Mouse (Mus musculus) E14TG2a.4 (cell line): ENCODE data around the gene Ptpra.
A peak's percentile ranks its signal among the peaks of the same experiment; 100 is the strongest.

Experiments used
- H3K27me3 ChIP-seq: 2 replicates; pipeline ENCODE4 v1.6.1; 2014; ENCODE audit warnings: low read length, control low read depth; ENCODE audit not compliant: insufficient read depth
- H3K36me3 ChIP-seq: 2 replicates; pipeline ENCODE4 v1.6.1; 2014; ENCODE audit warnings: low read length, control low read depth; ENCODE audit not compliant: insufficient read depth
- H3K4me1 ChIP-seq: replicated peaks from 2 replicates; pipeline ENCODE4 v1.6.1; 2014; ENCODE audit warnings: low read depth, low read length, control low read depth
- H3K4me3 ChIP-seq: replicated peaks from 2 replicates; pipeline ENCODE4 v1.5.1; 2014; ENCODE audit warnings: mild to moderate bottlenecking, low read length
- H3K9me3 ChIP-seq: 2 replicates; pipeline ENCODE4 v1.6.1; 2014; ENCODE audit warnings: low read length, control low read depth
- CTCF ChIP-seq: conservative IDR thresholded peaks from 2 replicates; pipeline ENCODE4 v1.5.1; 2014; ENCODE audit warnings: low read length
- NANOG ChIP-seq: IDR thresholded peaks from 2 replicates; pipeline ENCODE4 v1.6.1; 2014; ENCODE audit warnings: borderline replicate concordance, low read length, mixed read lengths
- POU5F1 ChIP-seq: IDR thresholded peaks from 2 replicates; pipeline ENCODE4 v1.6.1; 2014; ENCODE audit warnings: low read length, borderline replicate concordance

Ptpra gene

DNA sequence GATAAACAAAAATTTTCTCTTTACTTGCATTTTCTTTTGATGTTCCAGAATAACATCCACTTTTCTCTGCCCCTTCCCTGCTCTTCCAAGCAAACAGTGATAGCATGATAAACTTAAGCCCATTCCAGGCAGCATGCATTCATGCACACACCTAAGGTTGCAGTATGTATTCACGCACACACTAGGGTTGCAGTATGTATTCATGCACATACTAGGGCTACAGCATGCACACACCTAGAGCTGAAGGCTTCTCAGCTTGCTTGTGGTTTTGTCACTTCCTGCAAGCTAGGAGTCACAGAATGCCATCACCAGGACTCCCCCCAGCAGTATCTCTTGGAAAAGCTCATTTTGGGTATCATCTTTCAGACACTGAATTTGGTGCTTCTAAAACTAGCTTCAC, 13.3 kb upstream of the Ptpra start:
- Histone ChIP-seq H3K36me3 (peaks cover 67% of the 10 kb centered on the region), H3K9me3 (no peaks in the 10 kb centered on the region), H3K27me3 (no peaks in the 10 kb centered on the region), H3K4me3 (no peak overlapping the region), H3K4me1 (no peaks in the 10 kb centered on the region)
- TF ChIP-seq POU5F1 (no peak), CTCF (no peak), NANOG (no peak)

GRCm38 (mm10) chr2:130438861-130439260, 11.2 kb upstream of the Ptpra start:
- Histone ChIP-seq H3K27me3 (no peaks in the 10 kb centered on the region), H3K4me1 (no peaks in the 10 kb centered on the region), H3K4me3 (no peak overlapping the region), H3K9me3 (no peaks in the 10 kb centered on the region), H3K36me3 (peaks cover 76% of the 10 kb centered on the region)
- TF ChIP-seq CTCF (no peak), NANOG (no peak), POU5F1 (no peak)

- no peaks in the 10 kb centered on the region for H3K4me1 ChIP-seq
- peaks cover 82% of the 10 kb centered on the region for H3K36me3 ChIP-seq
- no peak overlapping the region for H3K4me3 ChIP-seq
- no peaks in the 10 kb centered on the region for H3K27me3 ChIP-seq
- no peak for TF ChIP-seq POU5F1
- H3K9me3 ChIP-seq, result no peaks in the 10 kb centered on the region
Observed at GRCm38 (mm10) chr2:130439840-130440480, 10.1 kb upstream of the Ptpra start.

DNA sequence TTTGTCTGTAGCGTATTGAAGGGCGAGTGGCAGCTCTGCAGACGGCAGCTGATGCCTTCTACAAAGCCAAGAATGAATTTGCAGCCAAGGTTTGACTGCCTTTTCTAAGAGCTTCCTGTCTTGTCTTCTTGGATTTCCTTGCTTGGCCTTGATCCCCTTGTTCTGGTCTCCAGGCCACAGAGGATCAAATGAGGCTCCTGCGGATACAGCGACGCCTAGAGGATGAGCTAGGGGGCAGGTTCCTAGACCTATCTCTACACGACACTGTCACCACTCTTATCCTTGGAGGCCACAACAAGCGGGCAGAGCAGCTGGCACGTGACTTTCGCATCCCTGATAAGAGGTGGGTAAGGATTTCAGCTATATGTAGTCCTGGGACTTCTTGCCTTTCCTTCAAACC, 7.9 kb upstream of the Ptpra start:
- H3K4me1 ChIP-seq, result no peaks in the 10 kb centered on the region
- H3K36me3 ChIP-seq, result peaks cover 87% of the 10 kb centered on the region
- H3K9me3 ChIP-seq, result no peaks in the 10 kb centered on the region
- TF ChIP-seq POU5F1, result no peak
- TF ChIP-seq CTCF, result peak; percentile 25; the same call in 1 of the 2 replicates
- TF ChIP-seq NANOG, result no peak
- no peaks in the 10 kb centered on the region for H3K27me3 ChIP-seq
- no peak overlapping the region for H3K4me3 ChIP-seq

DNA sequence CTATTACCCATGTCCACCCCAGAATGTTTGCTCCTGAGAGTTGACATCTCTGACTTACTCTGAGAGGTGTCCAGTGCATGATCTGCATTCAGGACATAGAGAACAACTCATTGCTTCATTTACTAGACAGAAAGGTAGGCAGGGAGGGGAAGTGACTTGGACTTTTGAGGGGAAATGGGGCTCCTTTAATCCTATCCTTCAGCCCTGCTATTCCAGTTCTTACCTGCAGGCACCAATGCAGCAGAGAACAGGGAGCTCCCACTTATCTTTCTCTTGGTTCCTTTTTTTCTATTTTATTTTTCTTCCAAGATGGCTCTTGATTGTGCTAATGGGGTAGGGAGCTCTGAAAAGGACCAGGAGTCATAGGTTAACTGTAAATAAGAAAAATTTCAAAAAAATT, 1.6 kb upstream of the Ptpra start:
- Histone ChIP-seq H3K36me3 (peaks cover 24% of the 10 kb centered on the region), H3K27me3 (peaks cover 37% of the 10 kb centered on the region), H3K4me1 (peaks cover 17% of the 10 kb centered on the region), H3K9me3 (no peaks in the 10 kb centered on the region), H3K4me3 (no peak overlapping the region)
- TF ChIP-seq POU5F1 (no peak), NANOG (no peak), CTCF (peak; percentile 19; the same call in 1 of the 2 replicates)

- peaks cover 16% of the 10 kb centered on the region for H3K36me3 ChIP-seq
- TF ChIP-seq NANOG, result no peak
- TF ChIP-seq CTCF, result no peak
- TF ChIP-seq POU5F1, result no peak
Observed at GRCm38 (mm10) chr2:130449021-130449793, 871 bp upstream of the Ptpra start.

DNA sequence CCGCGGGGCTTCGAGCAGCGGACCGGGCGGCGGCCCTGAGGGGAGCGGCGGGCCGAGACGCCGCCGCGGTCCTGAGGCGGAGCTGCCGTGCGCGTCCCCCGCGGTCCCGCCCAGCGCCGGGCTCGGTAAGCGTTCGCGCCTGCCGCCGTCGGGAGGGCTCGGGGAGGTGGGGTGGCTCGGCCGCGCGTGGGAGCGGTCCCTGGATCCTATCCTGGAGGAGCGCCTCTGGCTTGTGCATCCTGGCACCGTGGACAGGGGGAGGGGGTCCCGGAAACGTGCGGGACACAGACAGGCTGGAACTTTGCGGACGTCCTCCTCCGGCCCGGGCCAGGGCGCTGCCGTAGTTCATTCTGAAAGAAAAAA, 337 bp downstream of the Ptpra start:
- H3K9me3 ChIP-seq, result no peaks in the 10 kb centered on the region
- H3K4me1 ChIP-seq, result peaks cover 17% of the 10 kb centered on the region
- TF ChIP-seq NANOG, result no peak
- TF ChIP-seq CTCF, result no peak
- TF ChIP-seq POU5F1, result no peak
- peaks cover 5% of the 10 kb centered on the region; the same call in 1 of the 2 replicates for H3K36me3 ChIP-seq
- peak overlapping the region; percentile 90 for H3K4me3 ChIP-seq
- peaks cover 37% of the 10 kb centered on the region for H3K27me3 ChIP-seq

More at GRCm38 (mm10) chr2:130449021-130449793, 871 bp upstream of the Ptpra start:
- Histone ChIP-seq H3K27me3 (peaks cover 37% of the 10 kb centered on the region), H3K4me1 (peaks cover 17% of the 10 kb centered on the region), H3K9me3 (no peaks in the 10 kb centered on the region), H3K4me3 (peak overlapping the region; percentile 90)

GRCm38 (mm10) chr2:130451086-130451726, 1.1 kb downstream of the Ptpra start:
- Histone ChIP-seq H3K4me1 (peaks cover 17% of the 10 kb centered on the region), H3K4me3 (peak overlapping the region; percentile 90), H3K36me3 (no peaks in the 10 kb centered on the region), H3K9me3 (no peaks in the 10 kb centered on the region), H3K27me3 (peaks cover 37% of the 10 kb centered on the region)
- TF ChIP-seq POU5F1, result no peak
- no peak for TF ChIP-seq CTCF
- TF ChIP-seq NANOG, result no peak

GRCm38 (mm10) chr2:130451727-130452090, 1.6 kb downstream of the Ptpra start:
- Histone ChIP-seq H3K4me1 (peaks cover 17% of the 10 kb centered on the region), H3K27me3 (peaks cover 37% of the 10 kb centered on the region), H3K9me3 (no peaks in the 10 kb centered on the region), H3K36me3 (no peaks in the 10 kb centered on the region), H3K4me3 (no peak overlapping the region)
- TF ChIP-seq NANOG, result no peak
- TF ChIP-seq POU5F1, result no peak
- TF ChIP-seq CTCF, result no peak
